Mouse (Mus musculus) layer of hippocampus, postnatal 10 days (tissue): ENCODE results near the gene Rapgef1. TPM values are rescaled to one million over a fixed set of nuclear protein-coding genes. Genes with fewer than 3 reads are reported as not detected.
A peak's percentile ranks its signal among the peaks of the same experiment; 100 is the strongest.
"Not testable (repeated sequence)": the region's sequence is repeated elsewhere in the genome, so short reads cannot be mapped to it uniquely, and the experiment has no call there.

Experiments
- DNase-seq, 2 experiments: peaks; one replicate each; pipeline ENCODE4 v3.0.0; 2021; ENCODE audit warnings: low spot score in 2 of 2
- total RNA-seq, 2 experiments: library from RNA; stranded (reverse); gene quantifications; 2 replicates each; pipeline ENCODE4 v1.2.3; 2021

Rapgef1 gene
- total RNA-seq, 2 experiments from 2014 or later, result 119 to 123 TPM

- no peak for DNase-seq
Measured at GRCm38 (mm10) chr2:29735708-29736107, 116.2 kb downstream of the Rapgef1 start.

- DNase-seq, result no peak
Measured at GRCm38 (mm10) chr2:29737209-29737925, 117.8 kb downstream of the Rapgef1 start.

GRCm38 (mm10) chr2:29738799-29739198, 119.3 kb downstream of the Rapgef1 start:
- DNase-seq, result no peak

GRCm38 (mm10) chr2:29739368-29739767, 119.8 kb downstream of the Rapgef1 start:
- DNase-seq, result peak; percentile 40 to 49

- DNase-seq, result no peak
Measured at GRCm38 (mm10) chr2:29741207-29741606, 121.7 kb downstream of the Rapgef1 start.

- no peak for DNase-seq
Measured at GRCm38 (mm10) chr2:29744256-29744655, 124.7 kb downstream of the Rapgef1 start.

GRCm38 (mm10) chr2:29747188-29747782, 127.8 kb downstream of the Rapgef1 start:
- DNase-seq, result no peak

- DNase-seq, result no peak
Measured at GRCm38 (mm10) chr2:29747852-29748251, 128.3 kb downstream of the Rapgef1 start.

GRCm38 (mm10) chr2:29748499-29748898, 129.0 kb downstream of the Rapgef1 start:
- DNase-seq, result no peak

GRCm38 (mm10) chr2:29751497-29751896, 132.0 kb downstream of the Rapgef1 start, which contains the start of gene Gm13420:
Gene Gm13420, minus strand, starts transcription at chr2:29751685.
- DNase-seq, result no peak

- DNase-seq, result no peak
Measured at GRCm38 (mm10) chr2:29752397-29752796, 132.9 kb downstream of the Rapgef1 start.

- DNase-seq, result no peak
Measured at GRCm38 (mm10) chr2:29755693-29756092, 136.2 kb downstream of the Rapgef1 start.

GRCm38 (mm10) chr2:29764831-29765230, 145.3 kb downstream of the Rapgef1 start:
- peak; percentile 68 to 70 for DNase-seq

GRCm38 (mm10) chr2:29767976-29768709, 148.6 kb downstream of the Rapgef1 start:
- DNase-seq, result no peak

- DNase-seq, result no peak
Measured at GRCm38 (mm10) chr2:29768901-29769300, 149.4 kb downstream of the Rapgef1 start.

- no peak for DNase-seq
Measured at GRCm38 (mm10) chr2:29770162-29770561, 150.6 kb downstream of the Rapgef1 start.

- DNase-seq, result no peak
Measured at GRCm38 (mm10) chr2:29771611-29772461, 152.3 kb downstream of the Rapgef1 start.

GRCm38 (mm10) chr2:29773323-29773722, 153.8 kb downstream of the Rapgef1 start:
- no peak for DNase-seq

GRCm38 (mm10) chr2:29781256-29781655, 161.7 kb downstream of the Rapgef1 start:
- not testable (repeated sequence) for DNase-seq

- DNase-seq, result no peak
Measured at GRCm38 (mm10) chr2:29784290-29784689, 164.8 kb downstream of the Rapgef1 start.
